Mouse (Mus musculus) gastrocnemius, postnatal 4 days (tissue): ENCODE results near the gene Serpinb1c. TPM values are rescaled to one million over a fixed set of nuclear protein-coding genes. Genes with fewer than 3 reads are reported as not detected.

Experiments
- total RNA-seq, 2 experiments: library from RNA; stranded (reverse); gene quantifications; 2 replicates each; pipeline ENCODE4 v1.2.3; 2021

The Serpinb1c gene
- total RNA-seq, 2 experiments from 2014 or later, result 0.29 to 1.1 TPM

Other genes starting within 250 kb of the Serpinb1c start
- 100 to 1,000 TPM; 214 to 236 TPM for gene Mylk4, start 114.3 kb downstream of the Serpinb1c start, total RNA-seq
- gene Wrnip1, start 96.2 kb downstream of the Serpinb1c start, total RNA-seq, result 10 to 100 TPM; 24.8 to 26.7 TPM
- under 1 TPM in 1 of 2 experiments, not detected in 1; 0.83 TPM for gene D930007J09Rik, start 95.4 kb downstream of the Serpinb1c start, total RNA-seq
- 10 to 100 TPM; 30.5 to 49.2 TPM for gene Serpinb1a, start 47.0 kb downstream of the Serpinb1c start, total RNA-seq
- 1 to 10 TPM; 2.1 to 2.4 TPM for gene Serpinb6b, start 67.0 kb upstream of the Serpinb1c start, total RNA-seq
- 1 to 10 TPM; 3.4 to 4.1 TPM for gene Serpinb9, start 105.0 kb upstream of the Serpinb1c start, total RNA-seq
- under 1 TPM; 0.17 to 0.26 TPM for gene Serpinb9b, start 129.2 kb upstream of the Serpinb1c start, total RNA-seq
- under 1 TPM; 0.22 to 0.36 TPM for gene Serpinb1b, start 180.4 kb upstream of the Serpinb1c start, total RNA-seq